Mouse (Mus musculus): Measurements from ENCODE around the gene Rbfox1. TPM values are rescaled to one million over a fixed set of nuclear protein-coding genes. Genes with fewer than 3 reads are reported as not detected.

Rbfox1 gene
- total and polyA plus RNA-seq, 3 experiments = not detected

DNA sequence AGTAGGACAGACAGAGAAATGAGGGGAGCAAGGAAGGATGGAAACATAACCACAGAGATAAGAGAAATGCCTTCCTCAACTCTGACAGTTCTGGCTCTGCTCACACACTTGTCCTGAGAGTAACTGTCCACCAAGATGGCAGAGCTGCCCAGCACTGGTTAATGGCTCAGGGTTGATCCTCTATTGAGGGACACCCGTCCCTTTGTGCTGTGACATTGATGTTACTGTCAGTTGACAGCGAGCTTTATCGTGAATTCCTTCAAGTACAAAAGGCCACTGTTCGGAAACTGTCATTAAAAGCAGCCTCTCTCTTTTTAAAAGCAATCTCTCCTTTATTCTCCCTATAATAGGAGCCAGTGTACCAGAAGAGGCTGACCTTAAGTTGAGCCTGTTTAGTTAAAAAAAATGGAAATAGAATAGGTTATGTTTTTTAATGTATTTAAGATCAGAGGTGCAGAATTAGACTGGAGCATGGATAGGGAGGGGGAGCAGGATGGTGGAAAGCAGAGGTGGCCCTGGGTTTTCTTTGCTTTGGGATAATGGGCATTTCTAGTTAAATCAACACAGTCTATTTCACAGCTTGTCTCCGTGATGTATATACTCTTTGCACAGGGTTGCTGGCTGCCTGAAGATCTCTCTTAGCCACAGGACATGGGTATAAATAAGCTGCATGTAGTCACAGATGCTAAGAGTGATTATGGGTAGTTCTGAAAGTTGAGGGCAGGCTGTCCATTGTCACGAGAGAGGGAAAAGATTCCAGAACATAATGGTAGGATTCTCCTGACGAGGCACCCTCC, 212.3 kb downstream of the Rbfox1 start:
- no peak for TF ChIP-seq ZNF384 (IDR thresholded peaks at IDR 0.05; ENCODE audit: low read depth, low read length)
- TF ChIP-seq MAFK (IDR thresholded peaks at IDR 0.05; ENCODE audit: borderline replicate concordance, low read depth, low read length) = no peak
- no peak for TF ChIP-seq E2F4 (IDR thresholded peaks at IDR 0.05; ENCODE audit: borderline replicate concordance, low read depth, low read length)
- no peak for TF ChIP-seq TCF12 (IDR thresholded peaks at IDR 0.05; ENCODE audit: low read depth, low read length)
- TF ChIP-seq ETS1 (IDR thresholded peaks at IDR 0.05; ENCODE audit: low read depth, low read length) = no peak
- TF ChIP-seq MYB (IDR thresholded peaks at IDR 0.05; ENCODE audit: low read depth, low read length) = no peak
- TF ChIP-seq POLR2AphosphoS2 (IDR thresholded peaks at IDR 0.05; ENCODE audit: low read length) = no peak
- TF ChIP-seq ZC3H11A (IDR thresholded peaks at IDR 0.05; ENCODE audit: low read depth, low read length) = no peak
- no peak for TF ChIP-seq ZKSCAN1 (IDR thresholded peaks at IDR 0.05; ENCODE audit: low read depth, low read length)
- no peak for TF ChIP-seq MEF2A (IDR thresholded peaks at IDR 0.05; ENCODE audit: extremely low read depth, insufficient replicate concordance, low read depth, low read length, poor library complexity, severe bottlenecking)
- TF ChIP-seq CHD2 (IDR thresholded peaks at IDR 0.05; ENCODE audit: low read length) = no peak
- no peak for TF ChIP-seq CTCF (IDR thresholded peaks at IDR 0.05 in 2 of 3, conservative IDR thresholded peaks at IDR 0.05 in 1 of 3; ENCODE audit: control insufficient read depth in 1 of 3, insufficient read depth in 1 of 3, low read depth in 2 of 3, low read length in 3 of 3, poor library complexity in 1 of 3, severe bottlenecking in 1 of 3)
- no peak for TF ChIP-seq UBTF (IDR thresholded peaks at IDR 0.05; ENCODE audit: borderline replicate concordance, insufficient read depth, low read depth, low read length)
- TF ChIP-seq USF1 (IDR thresholded peaks at IDR 0.05; ENCODE audit: low read depth, low read length) = no peak
- TF ChIP-seq ZMIZ1 (IDR thresholded peaks at IDR 0.05; ENCODE audit: low read depth, low read length) = no peak
- TF ChIP-seq GATA1 (IDR thresholded peaks at IDR 0.05; ENCODE audit: low read depth, low read length) = no peak
- no peak for TF ChIP-seq HCFC1 (IDR thresholded peaks at IDR 0.05; ENCODE audit: low read depth, low read length)
- TF ChIP-seq POLR2A (IDR thresholded peaks at IDR 0.05; ENCODE audit: control insufficient read depth in 1 of 2, insufficient read depth in 1 of 2, low read depth in 1 of 2, low read length in 2 of 2, poor library complexity in 1 of 2) = no peak
- TF ChIP-seq RCOR1 (IDR thresholded peaks at IDR 0.05; ENCODE audit: low read depth, low read length) = no peak
- no peak for TF ChIP-seq TBP (IDR thresholded peaks at IDR 0.05; ENCODE audit: low read depth, low read length)
- Histone ChIP-seq H3K27me3 (ENCODE audit: control insufficient read depth in 1 of 2, insufficient read depth in 2 of 2, low read length in 2 of 2) (no peaks in the 10 kb centered on the region), H3K9ac (ENCODE audit: control insufficient read depth, low read depth, low read length, poor library complexity, severe bottlenecking) (no peak overlapping the region), H3K79me2 (ENCODE audit: control insufficient read depth, insufficient read depth, low read length, poor library complexity) (no peaks in the 10 kb centered on the region), H3K9me3 (replicated peaks; ENCODE audit: insufficient read depth, low read length) (no peaks in the 10 kb centered on the region), H3K27ac (ENCODE audit: control insufficient read depth, low read depth, low read length) (no peak overlapping the region), H3K4me3 (ENCODE audit: control insufficient read depth in 1 of 2, insufficient read depth in 1 of 2, low read depth in 2 of 2, low read length in 2 of 2) (no peak overlapping the region), H3K36me3 (ENCODE audit: control insufficient read depth in 1 of 2, insufficient read depth in 2 of 2, low read length in 2 of 2) (peaks cover 0 to 19% of the 10 kb centered on the region in 2 experiments; a peak in 2 of 4 replicates), H3K4me1 (ENCODE audit: control insufficient read depth in 1 of 2, insufficient read depth in 2 of 2, low read length in 2 of 2) (peaks cover 4 to 36% of the 10 kb centered on the region in 2 experiments; a peak in 3 of 4 replicates)
- no peak for DNase-seq (ENCODE audit: low read depth, low spot score)
